26 mouse cellular contexts compared by ENCODE assay signal in genomic region chr4:155126194-155126593, GRCm38 (mm10). TPM values are rescaled to one million over a fixed set of nuclear protein-coding genes. Genes with fewer than 3 reads are reported as not detected.
DNase-seq lines count a peak whose midpoint lies in the region; ATAC-seq and TF ChIP-seq lines count a peak whose summit lies in the region.
"Had no signal": no experiment of that assay in that cellular context is flagged by ENCODE, and none has a peak within 500 bp of the region (broad histone marks: within the 10 kb centered on the region; RNA-seq: fewer than 3 reads in every experiment).

No protein-coding gene starts in this region.

- TF ChIP-seq RAD21 in CH12.LX (IDR thresholded peaks at IDR 0.05; ENCODE audit: low read depth, low read length), result no peak

- 65% methylated on average over 5 of the region's 5 CpGs for WGBS in heart, embryonic 14.5 days
- WGBS in hindbrain, embryonic 13.5 days, result 87% methylated on average over 5 of the region's 5 CpGs
- 87% methylated on average over 5 of the region's 5 CpGs for WGBS in hindbrain, embryonic 12.5 days

- no peak overlapping the region for H3K4me2 ChIP-seq in heart, embryonic 14.5 days (ENCODE audit: low read length)
- no peak overlapping the region for H3K4me2 ChIP-seq in hindbrain, embryonic 13.5 days
- H3K4me2 ChIP-seq in hindbrain, embryonic 12.5 days (replicated peaks), result no peak overlapping the region
- no peak overlapping the region for H3K4me2 ChIP-seq in CH12.LX (ENCODE audit: insufficient read depth, low read depth, poor library complexity, severe bottlenecking)
- H3K4me2 ChIP-seq: embryonic facial prominence, embryonic 13.5 days; forebrain, embryonic 12.5 days; hindbrain, embryonic 14.5 days; liver, embryonic 13.5 days; midbrain, embryonic 12.5 days; neural tube, embryonic 12.5 days had no signal

- H3K4me1 ChIP-seq in heart, embryonic 14.5 days (ENCODE audit: control insufficient read depth in 2 of 2, insufficient read depth in 2 of 2, low read length in 2 of 2), result peaks cover 65 to 73% of the 10 kb centered on the region in 2 experiments
- H3K4me1 ChIP-seq in hindbrain, embryonic 13.5 days (replicated peaks), result peaks cover 67% of the 10 kb centered on the region
- H3K4me1 ChIP-seq in hindbrain, embryonic 12.5 days, result peaks cover 47% of the 10 kb centered on the region
- H3K4me1 ChIP-seq in CH12.LX (ENCODE audit: control insufficient read depth in 1 of 2, insufficient read depth in 2 of 2), result peaks cover 19 to 26% of the 10 kb centered on the region in 2 experiments

- no peak for TF ChIP-seq EP300 in CH12.LX (IDR thresholded peaks at IDR 0.05; ENCODE audit: low read length)

- no peak for TF ChIP-seq POLR2A in CH12.LX (IDR thresholded peaks at IDR 0.05; ENCODE audit: low read depth, low read length)

- TF ChIP-seq CTCF in CH12.LX (conservative IDR thresholded peaks at IDR 0.05 in 1 of 2, IDR thresholded peaks at IDR 0.05 in 1 of 2; ENCODE audit: low read depth in 2 of 2, low read length in 2 of 2), result no peak

- H3K9ac ChIP-seq in heart, embryonic 14.5 days (ENCODE audit: low read length), result 0 out of 2 replicates have a peak overlapping the region, but pooled peaks have one; percentile 31
- H3K9ac ChIP-seq in hindbrain, embryonic 13.5 days, result no peak overlapping the region
- no peak overlapping the region for H3K9ac ChIP-seq in hindbrain, embryonic 12.5 days
- no peak overlapping the region for H3K9ac ChIP-seq in CH12.LX (ENCODE audit: insufficient read depth, low read depth)
- H3K9ac ChIP-seq: embryonic facial prominence, embryonic 13.5 days; forebrain, embryonic 12.5 days; hindbrain, embryonic 14.5 days; liver, embryonic 13.5 days; midbrain, embryonic 12.5 days; neural tube, embryonic 12.5 days had no signal

- DNase-seq in heart, adult 11 months, result peak; percentile 90
- no peak for DNase-seq in heart, adult 9 months (ENCODE audit: low spot score in 2 of 2)
- no peak for DNase-seq in heart, adult 18-20 months
- DNase-seq in CH12.LX (ENCODE audit: extremely low read depth), result no peak
- DNase-seq in retina, postnatal 1 day, result no peak
- DNase-seq: adrenal gland, postnatal 25 days; cerebellum, adult 11-12 months; cerebellum, adult 9-11 months; gastrocnemius, postnatal 10 days; kidney, adult 8-10 months; kidney, postnatal 4 days; liver, embryonic 13.5 days; lung, adult 2 months; right cerebral cortex, postnatal 4 days had no signal

- dilution Hi-C loops in CH12.LX (cut with MboI; ENCODE audit: extremely low pct_ligation_motif_present, extremely low pct_unique_long_range_greater_than_20kb, low sequenced_read_pairs), result no loop called here

- H3K4me3 ChIP-seq in heart, embryonic 14.5 days (ENCODE audit: control insufficient read depth in 1 of 2, insufficient read depth in 1 of 2, low read depth in 1 of 2, low read length in 2 of 2), result no peak overlapping the region
- H3K4me3 ChIP-seq in hindbrain, embryonic 13.5 days, result no peak overlapping the region
- H3K4me3 ChIP-seq in hindbrain, embryonic 12.5 days, result no peak overlapping the region
- H3K4me3 ChIP-seq in CH12.LX (replicated peaks in 1 of 3; ENCODE audit: low read depth in 2 of 3, low read length in 2 of 3, poor library complexity in 1 of 3), result no peak overlapping the region
- H3K4me3 ChIP-seq: embryonic facial prominence, embryonic 13.5 days; erythroblast, embryonic 14.5 days; forebrain, embryonic 12.5 days; liver, embryonic 13.5 days; midbrain, embryonic 12.5 days; myocyte; neural tube, embryonic 12.5 days had no signal

- H3K79me2 ChIP-seq in CH12.LX (replicated peaks; ENCODE audit: control insufficient read depth, extremely low read depth, insufficient read depth, poor library complexity, severe bottlenecking), result no peaks in the 10 kb centered on the region

- H3K36me3 ChIP-seq in heart, embryonic 14.5 days (ENCODE audit: control insufficient read depth, insufficient read depth, low read length), result no peaks in the 10 kb centered on the region
- H3K36me3 ChIP-seq in hindbrain, embryonic 13.5 days, result no peaks in the 10 kb centered on the region
- H3K36me3 ChIP-seq in hindbrain, embryonic 12.5 days, result no peaks in the 10 kb centered on the region
- peaks cover 0 to 50% of the 10 kb centered on the region in 2 experiments for H3K36me3 ChIP-seq in CH12.LX (replicated peaks in 1 of 2; ENCODE audit: control insufficient read depth in 1 of 2, insufficient read depth in 1 of 2, low read length in 1 of 2)
- H3K36me3 ChIP-seq: embryonic facial prominence, embryonic 13.5 days; forebrain, embryonic 12.5 days; liver, embryonic 13.5 days; midbrain, embryonic 12.5 days; neural tube, embryonic 12.5 days had no signal

- H3K27ac ChIP-seq in heart, embryonic 14.5 days (replicated peaks in 1 of 2; ENCODE audit: control insufficient read depth in 1 of 2, insufficient read depth in 1 of 2, low read depth in 2 of 2, low read length in 2 of 2), result peak overlapping the region in 1 of 2 experiments; percentile 53; a peak in 3 of 4 replicates
- 0 out of 2 replicates have a peak overlapping the region, but pooled peaks have one; percentile 35 for H3K27ac ChIP-seq in hindbrain, embryonic 13.5 days
- H3K27ac ChIP-seq in hindbrain, embryonic 12.5 days, result no peak overlapping the region
- peak overlapping the region; percentile 72 for H3K27ac ChIP-seq in CH12.LX (ENCODE audit: insufficient read depth, low read depth)
- H3K27ac ChIP-seq: embryonic facial prominence, embryonic 13.5 days; hindbrain, embryonic 14.5 days; kidney, postnatal 0 days; liver, embryonic 13.5 days; macrophage; midbrain, embryonic 12.5 days; neural tube, embryonic 12.5 days had no signal

- no peaks in the 10 kb centered on the region for H3K9me3 ChIP-seq in heart, embryonic 14.5 days (ENCODE audit: control insufficient read depth, low read length)
- no peaks in the 10 kb centered on the region for H3K9me3 ChIP-seq in hindbrain, embryonic 13.5 days
- H3K9me3 ChIP-seq in hindbrain, embryonic 12.5 days (replicated peaks), result no peaks in the 10 kb centered on the region
- peaks cover 4% of the 10 kb centered on the region for H3K9me3 ChIP-seq in CH12.LX (replicated peaks; ENCODE audit: low read length)
- H3K9me3 ChIP-seq: embryonic facial prominence, embryonic 13.5 days; forebrain, embryonic 12.5 days; liver, embryonic 13.5 days; midbrain, embryonic 12.5 days; neural tube, embryonic 12.5 days had no signal

- in situ Hi-C loops in CH12.LX (cut with MboI; ENCODE audit: low pct_ligation_motif_present, low pct_unique_long_range_greater_than_20kb, low sequenced_read_pairs), result no loop called here

- no peak for ATAC-seq in heart, embryonic 14.5 days (ENCODE audit: insufficient number of reproducible peaks, insufficient read depth, low FRiP score, low read depth)
- no peak for ATAC-seq in hindbrain, embryonic 13.5 days (ENCODE audit: low FRiP score)
- ATAC-seq in hindbrain, embryonic 12.5 days (ENCODE audit: low FRiP score), result no peak

- no peaks in the 10 kb centered on the region for H3K27me3 ChIP-seq in heart, embryonic 14.5 days (ENCODE audit: control insufficient read depth, insufficient read depth, low read length)
- no peaks in the 10 kb centered on the region for H3K27me3 ChIP-seq in hindbrain, embryonic 13.5 days
- H3K27me3 ChIP-seq in hindbrain, embryonic 12.5 days, result no peaks in the 10 kb centered on the region
- no peaks in the 10 kb centered on the region for H3K27me3 ChIP-seq in CH12.LX (replicated peaks)
- H3K27me3 ChIP-seq: embryonic facial prominence, embryonic 13.5 days; forebrain, embryonic 12.5 days; liver, embryonic 13.5 days; midbrain, embryonic 12.5 days; neural tube, embryonic 12.5 days had no signal

TF ChIP-seq in CH12.LX, 34 proteins besides CTCF, POLR2A, EP300 and RAD21 (continues in another document):
- TF ChIP-seq RCOR1 (conservative IDR thresholded peaks at IDR 0.05; ENCODE audit: low read depth, low read length), result no peak
- no peak for TF ChIP-seq JUN (IDR thresholded peaks at IDR 0.05; ENCODE audit: insufficient read depth, low read depth, low read length)
- TF ChIP-seq GABPA (IDR thresholded peaks at IDR 0.05; ENCODE audit: insufficient replicate concordance, low read depth, low read length), result no peak
- no peak for TF ChIP-seq MAZ (IDR thresholded peaks at IDR 0.05; ENCODE audit: low read depth, low read length)
- no peak for TF ChIP-seq PAX5 (IDR thresholded peaks at IDR 0.05; ENCODE audit: low read length)
- TF ChIP-seq SMC3 (IDR thresholded peaks at IDR 0.05; ENCODE audit: low read depth, low read length), result no peak
- no peak for TF ChIP-seq SIN3A (IDR thresholded peaks at IDR 0.05; ENCODE audit: low read length)
- no peak for TF ChIP-seq ZMIZ1 (IDR thresholded peaks at IDR 0.05; ENCODE audit: low read depth, low read length)
- no peak for TF ChIP-seq TCF12 (IDR thresholded peaks at IDR 0.05; ENCODE audit: low read depth, low read length)
- TF ChIP-seq MAX (IDR thresholded peaks at IDR 0.05; ENCODE audit: low read length), result no peak
- no peak for TF ChIP-seq NELFE (IDR thresholded peaks at IDR 0.05; ENCODE audit: low read depth, low read length)
- TF ChIP-seq MYC (IDR thresholded peaks at IDR 0.05; ENCODE audit: low read depth, low read length), result no peak

RNA-seq across cellular contexts. Expression of gene Morn1, which starts 39.8 kb away (rescaled TPM):
- 2.5 and 3.0 TPM in 2 replicates for polyA plus RNA-seq in heart, embryonic 14.5 days (2014; fragmentation: Nextera tagmentation; extraction: Ambion mirVana)
- total RNA-seq in heart, adult 18-20 months (2021), result 1 to 10 TPM; 1.0 to 2.3 TPM
- polyA plus RNA-seq in hindbrain, embryonic 13.5 days (2015; fragmentation: Nextera tagmentation; extraction: Ambion mirVana), result 7.1 and 8.0 TPM in 2 replicates
- polyA plus RNA-seq in hindbrain, embryonic 12.5 days (2016; fragmentation: Nextera tagmentation; extraction: Ambion mirVana), result 7.7 and 8.0 TPM in 2 replicates
- total RNA-seq in CH12.LX (2012; rRNA removed) (7.1 and 8.7 TPM in 2 replicates), CH12.LX (2014; rRNA removed) (4.0 and 4.2 TPM in 2 replicates)
- polyA plus RNA-seq in CH12.LX (2012; ENCODE audit: insufficient read length, low read depth), result 3.8 and 6.3 TPM in 2 replicates

RNA-seq across cellular contexts. Expression of gene Rer1, which starts 40.0 kb away (rescaled TPM):
- polyA plus RNA-seq in heart, embryonic 14.5 days (2014; fragmentation: Nextera tagmentation; extraction: Ambion mirVana), result 131 and 141 TPM in 2 replicates
- total RNA-seq in heart, adult 18-20 months (2021), result 10 to 100 TPM; 72.0 to 75.8 TPM
- polyA plus RNA-seq in hindbrain, embryonic 13.5 days (2015; fragmentation: Nextera tagmentation; extraction: Ambion mirVana), result 123 and 132 TPM in 2 replicates
- 130 and 137 TPM in 2 replicates for polyA plus RNA-seq in hindbrain, embryonic 12.5 days (2016; fragmentation: Nextera tagmentation; extraction: Ambion mirVana)
- total RNA-seq in CH12.LX (2012; rRNA removed) (126 and 138 TPM in 2 replicates), CH12.LX (2014; rRNA removed) (221 and 232 TPM in 2 replicates)
- 123 and 135 TPM in 2 replicates for polyA plus RNA-seq in CH12.LX (2012; ENCODE audit: insufficient read length, low read depth)

RNA-seq across cellular contexts. Expression of gene Pex10, which starts 59.4 kb away (rescaled TPM):
- polyA plus RNA-seq in heart, embryonic 14.5 days (2014; fragmentation: Nextera tagmentation; extraction: Ambion mirVana), result 5.6 and 7.7 TPM in 2 replicates
- total RNA-seq in heart, adult 18-20 months (2021), result 10 to 100 TPM; 20.7 to 22.0 TPM
- 18.6 and 24.2 TPM in 2 replicates for polyA plus RNA-seq in hindbrain, embryonic 13.5 days (2015; fragmentation: Nextera tagmentation; extraction: Ambion mirVana)
- 18.0 and 18.4 TPM in 2 replicates for polyA plus RNA-seq in hindbrain, embryonic 12.5 days (2016; fragmentation: Nextera tagmentation; extraction: Ambion mirVana)
- total RNA-seq in CH12.LX (2012; rRNA removed) (15.7 and 21.9 TPM in 2 replicates), CH12.LX (2014; rRNA removed) (9.2 and 10.2 TPM in 2 replicates)
- polyA plus RNA-seq in CH12.LX (2012; ENCODE audit: insufficient read length, low read depth), result 14.2 and 15.6 TPM in 2 replicates
